Mouse (Mus musculus): ENCODE data around the gene Ltb4r1.

DNA sequence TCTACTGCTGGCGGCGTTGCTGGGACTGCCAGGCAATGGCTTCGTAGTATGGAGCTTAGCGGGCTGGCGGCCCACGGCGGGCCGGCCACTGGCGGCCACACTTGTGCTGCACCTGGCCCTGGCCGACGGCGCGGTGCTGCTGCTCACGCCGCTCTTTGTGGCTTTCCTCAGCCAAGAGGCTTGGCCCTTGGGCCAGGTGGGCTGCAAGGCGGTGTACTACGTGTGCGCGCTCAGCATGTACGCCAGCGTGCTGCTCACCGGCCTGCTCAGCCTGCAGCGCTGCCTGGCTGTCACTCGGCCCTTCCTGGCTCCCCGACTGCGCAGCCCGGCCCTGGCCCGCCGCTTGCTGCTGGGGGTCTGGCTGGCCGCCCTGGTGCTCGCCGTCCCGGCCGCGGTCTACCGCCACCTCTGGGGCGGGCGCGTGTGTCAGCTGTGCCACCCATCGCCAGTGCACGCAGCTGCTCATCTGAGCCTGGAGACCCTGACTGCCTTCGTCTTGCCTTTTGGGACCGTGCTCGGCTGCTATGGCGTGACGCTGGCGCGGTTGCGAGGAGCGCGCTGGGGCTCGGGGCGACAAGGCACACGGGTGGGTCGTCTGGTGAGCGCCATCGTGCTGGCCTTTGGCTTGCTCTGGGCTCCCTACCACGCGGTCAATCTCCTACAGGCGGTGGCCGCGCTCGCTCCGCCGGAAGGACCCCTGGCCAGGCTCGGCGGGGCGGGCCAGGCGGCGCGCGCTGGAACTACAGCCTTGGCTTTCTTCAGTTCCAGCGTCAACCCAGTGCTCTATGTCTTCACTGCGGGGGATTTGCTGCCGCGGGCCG lies 3.6 kb upstream of the Ltb4r1 start:
- TF ChIP-seq CTCF (conservative IDR thresholded peaks at IDR 0.05 in 1 of 2, IDR thresholded peaks at IDR 0.05 in 1 of 2; ENCODE audit: low read depth in 2 of 2, low read length in 2 of 2) (no peak), ZNF384 (IDR thresholded peaks at IDR 0.05; ENCODE audit: low read depth, low read length) (no peak), E2F4 (IDR thresholded peaks at IDR 0.05; ENCODE audit: insufficient replicate concordance, low read depth, low read length) (no peak), MAZ (IDR thresholded peaks at IDR 0.05; ENCODE audit: low read depth, low read length) (no peak), MEF2A (IDR thresholded peaks at IDR 0.05; ENCODE audit: borderline replicate concordance, low read depth, low read length) (no peak), POLR2A (IDR thresholded peaks at IDR 0.05; ENCODE audit: low read depth, low read length) (no peak), POLR2AphosphoS2 (IDR thresholded peaks at IDR 0.05; ENCODE audit: low read depth, low read length) (no peak), RCOR1 (conservative IDR thresholded peaks at IDR 0.05; ENCODE audit: low read depth, low read length) (no peak), NRF1 (IDR thresholded peaks at IDR 0.05; ENCODE audit: low read depth, low read length) (no peak), PAX5 (IDR thresholded peaks at IDR 0.05; ENCODE audit: low read length) (no peak), EP300 (IDR thresholded peaks at IDR 0.05; ENCODE audit: low read length) (no peak)

Data from CH12.LX (cell line).